Mouse (Mus musculus) forebrain, embryonic 10.5 days (tissue): ENCODE data around the gene Fbxo7. TPM values are rescaled to one million over a fixed set of nuclear protein-coding genes. Genes with fewer than 3 reads are reported as not detected.
"Not testable (repeated sequence)": the region's sequence is repeated elsewhere in the genome, so short reads cannot be mapped to it uniquely, and the experiment has no call there.

Source experiments
- DNase-seq: peaks from one replicate; pipeline ENCODE4 v3.0.0-alpha.2; 2017; ENCODE audit warnings: low spot score; ENCODE audit errors: extremely low spot score
- H3K27ac ChIP-seq: fragments of 300-500 bp; sonication (generic); 2 replicates; pipeline ENCODE4 v1.5.1; 2016; ENCODE audit warnings: mild to moderate bottlenecking
- H3K27me3 ChIP-seq: fragments of 300-500 bp; sonication (generic); 2 replicates; pipeline ENCODE4 v1.6.1; 2016; ENCODE audit warnings: mild to moderate bottlenecking; ENCODE audit not compliant: poor library complexity, severe bottlenecking
- H3K36me3 ChIP-seq: fragments of 300-500 bp; sonication (generic); replicated peaks from 2 replicates; pipeline ENCODE4 v1.6.1; 2016; ENCODE audit warnings: mild to moderate bottlenecking, moderate library complexity
- H3K4me1 ChIP-seq: fragments of 300-500 bp; sonication (generic); 2 replicates; pipeline ENCODE4 v1.6.1; 2016
- H3K4me3 ChIP-seq: fragments of 300-500 bp; sonication (generic); 2 replicates; pipeline ENCODE4 v1.5.1; 2016; ENCODE audit warnings: mild to moderate bottlenecking, moderate library complexity
- H3K9me3 ChIP-seq: fragments of 300-500 bp; sonication (generic); 2 replicates; pipeline ENCODE4 v1.6.1; 2016; ENCODE audit warnings: mild to moderate bottlenecking, moderate library complexity
- WGBS: fragments of 180-500 bp; shearing (Covaris S2); methylation state at CpG from one replicate; pipeline ENCODE4 v1.1.7; 2016; 5-methylcytosine and 5-hydroxymethylcytosine counted together
- polyA plus RNA-seq: library from polyadenylated mRNA; unstranded; fragments of >200 nt; fragmentation: Nextera tagmentation; extraction: Ambion mirVana; gene quantifications from 2 replicates; pipeline ENCODE4 v1.2.1, GENCODE M21; 2016

Gene Fbxo7
- polyA plus RNA-seq, 1 experiment from 2014 or later = 18.4 TPM

GRCm38 (mm10) chr10:86018813-86019212 is 3.0 kb upstream of the Fbxo7 start:
- Histone ChIP-seq H3K27ac (no peak overlapping the region), H3K27me3 (no peaks in the 10 kb centered on the region), H3K4me3 (no peak overlapping the region), H3K4me1 (peaks cover 19% of the 10 kb centered on the region), H3K36me3 (no peaks in the 10 kb centered on the region), H3K9me3 (no peaks in the 10 kb centered on the region)
- 32% methylated on average over 5 of the region's 5 CpGs for WGBS
- no peak for DNase-seq

GRCm38 (mm10) chr10:86021408-86021748 is 394 bp upstream of the Fbxo7 start:
- peaks cover 21% of the 10 kb centered on the region for H3K4me1 ChIP-seq
- H3K27me3 ChIP-seq = no peaks in the 10 kb centered on the region
- WGBS = 0% methylated on average over 3 of the region's 3 CpGs
- H3K9me3 ChIP-seq = no peaks in the 10 kb centered on the region
- peak overlapping the region; percentile 94 for H3K27ac ChIP-seq
- peaks cover 7% of the 10 kb centered on the region for H3K36me3 ChIP-seq
- no peak for DNase-seq
- peak overlapping the region; percentile 92 for H3K4me3 ChIP-seq

- 9% methylated on average over 6 of the region's 6 CpGs for WGBS
- DNase-seq = no peak
- Histone ChIP-seq H3K36me3 (peaks cover 7% of the 10 kb centered on the region), H3K4me3 (peak overlapping the region; percentile 92), H3K4me1 (peaks cover 21% of the 10 kb centered on the region), H3K27ac (peak overlapping the region; percentile 94), H3K9me3 (no peaks in the 10 kb centered on the region), H3K27me3 (no peaks in the 10 kb centered on the region)
These were observed 673 bp downstream of the Fbxo7 start for GRCm38 (mm10) chr10:86022474-86022816.

- Histone ChIP-seq H3K4me3 (peak overlapping the region; percentile 92), H3K27me3 (no peaks in the 10 kb centered on the region), H3K36me3 (peaks cover 7% of the 10 kb centered on the region), H3K4me1 (peaks cover 21% of the 10 kb centered on the region), H3K27ac (no peak overlapping the region), H3K9me3 (no peaks in the 10 kb centered on the region)
- no peak for DNase-seq
These were observed 1.4 kb downstream of the Fbxo7 start for GRCm38 (mm10) chr10:86023149-86023548.

GRCm38 (mm10) chr10:86025906-86026305 is 4.1 kb downstream of the Fbxo7 start:
- peaks cover 21% of the 10 kb centered on the region for H3K4me1 ChIP-seq
- no peak overlapping the region for H3K4me3 ChIP-seq
- peaks cover 16% of the 10 kb centered on the region for H3K36me3 ChIP-seq
- no peak for DNase-seq
- H3K9me3 ChIP-seq = no peaks in the 10 kb centered on the region
- 87% methylated on average over 2 of the region's 2 CpGs for WGBS
- H3K27ac ChIP-seq = no peak overlapping the region
- no peaks in the 10 kb centered on the region for H3K27me3 ChIP-seq

- no peak for DNase-seq
- no peaks in the 10 kb centered on the region for H3K27me3 ChIP-seq
- no peaks in the 10 kb centered on the region for H3K9me3 ChIP-seq
- H3K4me3 ChIP-seq = no peak overlapping the region
- H3K4me1 ChIP-seq = peaks cover 19% of the 10 kb centered on the region
- 92% methylated on average over 3 of the region's 3 CpGs for WGBS
- H3K27ac ChIP-seq = no peak overlapping the region
- peaks cover 19% of the 10 kb centered on the region for H3K36me3 ChIP-seq
These were observed 4.6 kb downstream of the Fbxo7 start for GRCm38 (mm10) chr10:86026354-86026753.

GRCm38 (mm10) chr10:86026807-86027206 is 5.0 kb downstream of the Fbxo7 start:
- H3K4me1 ChIP-seq = peaks cover 16% of the 10 kb centered on the region
- H3K27ac ChIP-seq, H3K27me3 ChIP-seq, H3K4me3 ChIP-seq, H3K9me3 ChIP-seq, DNase-seq: not testable (repeated sequence)
- 76% methylated on average over 1 of the region's 1 CpGs for WGBS
- H3K36me3 ChIP-seq = peaks cover 19% of the 10 kb centered on the region

GRCm38 (mm10) chr10:86030743-86031142 is 9.0 kb downstream of the Fbxo7 start:
- Histone ChIP-seq H3K36me3 (peaks cover 23% of the 10 kb centered on the region), H3K4me3 (no peak overlapping the region), H3K4me1 (peaks cover 8% of the 10 kb centered on the region; the same call in 1 of the 2 replicates), H3K9me3 (no peaks in the 10 kb centered on the region), H3K27me3 (no peaks in the 10 kb centered on the region), H3K27ac (no peak overlapping the region)
- no peak for DNase-seq
- 97% methylated on average over 7 of the region's 7 CpGs for WGBS

- Histone ChIP-seq H3K36me3 (peaks cover 27% of the 10 kb centered on the region), H3K4me3 (no peak overlapping the region), H3K4me1 (peaks cover 8% of the 10 kb centered on the region; the same call in 1 of the 2 replicates), H3K9me3 (no peaks in the 10 kb centered on the region), H3K27ac (no peak overlapping the region), H3K27me3 (no peaks in the 10 kb centered on the region)
- DNase-seq = no peak
- WGBS = 71% methylated on average over 3 of the region's 3 CpGs
These were observed 10.7 kb downstream of the Fbxo7 start for GRCm38 (mm10) chr10:86032517-86032916.

GRCm38 (mm10) chr10:86034007-86034728 is 12.4 kb downstream of the Fbxo7 start:
- H3K36me3 ChIP-seq = peaks cover 35% of the 10 kb centered on the region
- peaks cover 8% of the 10 kb centered on the region; the same call in 1 of the 2 replicates for H3K4me1 ChIP-seq
- no peak overlapping the region for H3K4me3 ChIP-seq
- no peaks in the 10 kb centered on the region for H3K27me3 ChIP-seq
- H3K27ac ChIP-seq = no peak overlapping the region
- no peaks in the 10 kb centered on the region for H3K9me3 ChIP-seq
- 98% methylated on average over 2 of the region's 2 CpGs for WGBS
- DNase-seq = no peak

GRCm38 (mm10) chr10:86043651-86044050 is 21.9 kb downstream of the Fbxo7 start:
- no peaks in the 10 kb centered on the region for H3K27me3 ChIP-seq
- DNase-seq = no peak
- no peaks in the 10 kb centered on the region for H3K4me1 ChIP-seq
- WGBS = 83% methylated on average over 4 of the region's 4 CpGs
- no peak overlapping the region for H3K4me3 ChIP-seq
- H3K9me3 ChIP-seq = no peaks in the 10 kb centered on the region
- H3K36me3 ChIP-seq = peaks cover 30% of the 10 kb centered on the region
- H3K27ac ChIP-seq = no peak overlapping the region

GRCm38 (mm10) chr10:86044066-86044465 is 22.3 kb downstream of the Fbxo7 start:
- no peak for DNase-seq
- H3K4me3 ChIP-seq = no peak overlapping the region
- H3K4me1 ChIP-seq = no peaks in the 10 kb centered on the region
- no peak overlapping the region for H3K27ac ChIP-seq
- no peaks in the 10 kb centered on the region for H3K27me3 ChIP-seq
- H3K9me3 ChIP-seq = no peaks in the 10 kb centered on the region
- H3K36me3 ChIP-seq = peaks cover 26% of the 10 kb centered on the region
- WGBS = 90% methylated on average over 8 of the region's 8 CpGs

GRCm38 (mm10) chr10:86046371-86046770 is 24.6 kb downstream of the Fbxo7 start:
- no peak overlapping the region for H3K4me3 ChIP-seq
- peaks cover 19% of the 10 kb centered on the region for H3K36me3 ChIP-seq
- DNase-seq = no peak
- no peaks in the 10 kb centered on the region for H3K9me3 ChIP-seq
- no peak overlapping the region for H3K27ac ChIP-seq
- H3K4me1 ChIP-seq = peaks cover 2% of the 10 kb centered on the region
- 98% methylated on average over 1 of the region's 1 CpGs for WGBS
- no peaks in the 10 kb centered on the region for H3K27me3 ChIP-seq

GRCm38 (mm10) chr10:86047786-86048185 is 26.0 kb downstream of the Fbxo7 start:
- Histone ChIP-seq H3K9me3 (no peaks in the 10 kb centered on the region), H3K27me3 (no peaks in the 10 kb centered on the region), H3K4me1 (peaks cover 9% of the 10 kb centered on the region), H3K4me3 (no peak overlapping the region), H3K36me3 (peaks cover 19% of the 10 kb centered on the region), H3K27ac (no peak overlapping the region)
- WGBS = 87% methylated on average over 9 of the region's 9 CpGs
- no peak for DNase-seq
